Mouse (Mus musculus) embryonic facial prominence, embryonic 12.5 days (tissue): ENCODE measurements at regions not wholly inside any gene's neighbourhood (a gene's known extent, or its start where the extent isn't known, plus 50 kb on each side); places are given as distances from the start of the nearest gene placed in this dataset.

ENCODE experiments used
- ATAC-seq: fragments of 200-750 bp; cut with Nextera tagmentation; 2 replicates; pipeline ENCODE4 v1.8.0; 2017; ENCODE audit not compliant: insufficient number of reproducible peaks, insufficient read depth, low FRiP score, low TSS enrichment
- H3K27ac ChIP-seq: fragments of 300-500 bp; sonication (generic); 2 replicates; pipeline ENCODE4 v1.5.1; 2016; ENCODE audit warnings: mild to moderate bottlenecking
- H3K27me3 ChIP-seq: fragments of 300-500 bp; sonication (generic); 2 replicates; pipeline ENCODE4 v1.6.1; 2016; ENCODE audit warnings: mild to moderate bottlenecking, moderate library complexity
- H3K36me3 ChIP-seq: fragments of 300-500 bp; sonication (generic); 2 replicates; pipeline ENCODE4 v1.6.1; 2016; ENCODE audit warnings: mild to moderate bottlenecking
- H3K4me1 ChIP-seq: fragments of 300-500 bp; sonication (generic); 2 replicates; pipeline ENCODE4 v1.6.1; 2016
- H3K4me2 ChIP-seq: fragments of 300-500 bp; sonication (generic); replicated peaks from 2 replicates; pipeline ENCODE4 v1.6.1; 2016; ENCODE audit warnings: mild to moderate bottlenecking, moderate library complexity
- H3K4me3 ChIP-seq: fragments of 300-500 bp; sonication (generic); 2 replicates; pipeline ENCODE4 v1.5.1; 2016; ENCODE audit warnings: mild to moderate bottlenecking
- H3K9ac ChIP-seq: fragments of 300-500 bp; sonication (generic); 2 replicates; pipeline ENCODE4 v1.6.1; 2016; ENCODE audit warnings: mild to moderate bottlenecking, moderate library complexity
- H3K9me3 ChIP-seq: fragments of 300-500 bp; sonication (generic); 2 replicates; pipeline ENCODE4 v1.6.1; 2016; ENCODE audit warnings: mild to moderate bottlenecking, moderate library complexity
- WGBS: fragments of 180-500 bp; shearing (Covaris S2); methylation state at CpG from one replicate; pipeline ENCODE4 v1.1.7; 2016; 5-methylcytosine and 5-hydroxymethylcytosine counted together

DNA sequence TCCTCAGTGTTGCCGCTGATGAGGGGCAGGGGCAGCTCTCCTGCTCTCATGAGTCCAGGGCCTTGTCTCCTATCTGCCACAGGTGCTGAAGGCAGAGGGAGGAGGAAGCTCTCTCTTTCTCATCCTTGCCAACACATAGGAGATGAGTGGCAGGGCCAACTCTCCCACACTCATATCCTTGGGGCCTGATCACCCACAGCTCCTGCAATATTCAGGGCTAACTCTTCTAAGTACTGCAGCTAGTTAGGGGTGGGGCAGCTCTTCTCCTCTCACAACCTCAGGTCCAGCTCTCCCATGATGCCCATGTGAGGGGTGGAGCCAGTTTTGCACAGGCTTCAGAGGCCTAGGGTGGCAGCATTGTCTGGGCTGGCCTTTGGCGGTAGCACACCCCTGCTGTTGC lies 77.3 kb upstream of the Gm5148 start:
- no peaks in the 10 kb centered on the region for H3K27me3 ChIP-seq
- no peak overlapping the region for H3K4me2 ChIP-seq
- 98% methylated on average over 2 of the region's 2 CpGs for WGBS
- H3K9me3 ChIP-seq, result no peaks in the 10 kb centered on the region
- H3K4me1 ChIP-seq, result peaks cover 5% of the 10 kb centered on the region; the same call in 1 of the 2 replicates
- ATAC-seq, result no peak
- H3K36me3 ChIP-seq, result no peaks in the 10 kb centered on the region
- H3K9ac ChIP-seq, result no peak overlapping the region
- no peak overlapping the region for H3K4me3 ChIP-seq
- no peak overlapping the region for H3K27ac ChIP-seq

DNA sequence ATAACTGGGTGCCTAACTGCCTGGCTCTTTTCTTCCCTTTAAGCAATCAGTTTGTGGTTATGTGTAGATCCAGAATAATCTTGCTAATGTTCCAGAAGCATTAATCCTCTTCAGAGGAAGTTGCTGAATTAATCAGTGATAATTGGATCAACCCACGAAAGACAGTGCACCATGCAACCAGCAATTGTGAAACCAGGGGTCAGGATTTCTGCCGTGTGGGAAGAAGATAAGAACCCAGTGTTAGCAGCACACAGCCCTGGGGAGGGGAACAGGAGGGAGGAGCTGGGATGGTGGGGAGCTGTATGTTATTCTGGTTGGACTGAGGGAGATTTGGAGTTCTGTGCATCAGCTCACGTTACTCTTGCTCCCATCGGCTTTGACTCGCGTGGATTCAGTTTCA lies 75.5 kb upstream of the Gm5148 start:
- Histone ChIP-seq H3K36me3 (no peaks in the 10 kb centered on the region), H3K27me3 (no peaks in the 10 kb centered on the region), H3K4me3 (no peak overlapping the region), H3K9me3 (no peaks in the 10 kb centered on the region), H3K9ac (no peak overlapping the region), H3K4me2 (no peak overlapping the region), H3K4me1 (no peaks in the 10 kb centered on the region), H3K27ac (no peak overlapping the region)
- ATAC-seq, result no peak
- WGBS, result 39% methylated on average over 6 of the region's 6 CpGs

DNA sequence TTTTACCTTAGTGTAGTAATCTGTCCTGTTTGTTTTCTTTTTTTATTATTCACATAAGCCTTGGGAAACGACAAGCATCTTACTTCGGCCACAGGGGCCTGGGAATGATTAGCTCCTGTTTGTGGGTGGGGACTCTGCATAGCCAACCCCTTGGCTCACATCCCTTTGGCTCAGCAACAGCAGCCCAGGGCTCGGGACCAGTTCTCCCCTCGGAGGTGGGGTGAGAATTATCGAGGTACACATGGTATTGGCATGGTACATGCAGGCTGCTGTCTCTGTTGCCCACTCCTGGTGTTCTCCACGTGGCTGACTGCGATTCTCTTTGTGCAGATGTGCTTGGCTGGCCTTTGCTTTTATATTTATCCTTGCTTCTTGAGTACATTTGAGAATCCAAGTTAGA lies 65.4 kb upstream of the Gm5148 start:
- Histone ChIP-seq H3K9ac (no peak overlapping the region), H3K4me2 (no peak overlapping the region), H3K36me3 (no peaks in the 10 kb centered on the region), H3K27ac (no peak overlapping the region), H3K4me1 (peaks cover 24% of the 10 kb centered on the region), H3K27me3 (no peaks in the 10 kb centered on the region), H3K9me3 (no peaks in the 10 kb centered on the region), H3K4me3 (no peak overlapping the region)
- ATAC-seq, result no peak
- WGBS, result 38% methylated on average over 7 of the region's 7 CpGs

DNA sequence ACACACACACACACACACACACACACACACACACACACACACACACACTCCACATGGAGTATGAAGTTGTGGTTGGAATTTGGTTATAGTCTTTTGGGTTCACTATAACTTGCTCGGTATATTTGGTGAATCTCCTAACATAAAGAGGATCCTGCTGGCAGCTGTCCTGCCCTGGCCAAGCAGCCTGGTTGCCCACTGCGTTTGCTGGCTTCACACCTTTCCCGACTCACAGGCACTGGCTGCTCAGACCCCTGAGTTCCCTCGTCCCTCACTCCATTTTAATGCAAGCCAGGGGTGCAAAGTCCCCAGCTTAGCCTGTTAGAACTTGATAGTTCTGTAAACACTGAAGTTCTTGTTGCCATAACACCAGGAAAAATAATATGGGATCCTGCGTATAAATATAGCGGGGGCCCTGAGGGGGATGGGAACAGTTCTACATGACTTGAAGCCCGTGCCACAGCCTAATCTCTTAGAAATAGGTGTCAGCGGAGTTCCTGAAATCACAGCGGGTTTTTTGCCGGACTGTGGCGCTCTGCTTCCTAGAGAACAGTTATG lies 64.9 kb upstream of the Gm5148 start:
- H3K4me3 ChIP-seq, result no peak overlapping the region
- 0 out of 2 replicates have a peak, but pooled peaks have one; percentile 25 for ATAC-seq
- H3K27ac ChIP-seq, result no peak overlapping the region
- 58% methylated on average over 11 of the region's 11 CpGs for WGBS
- no peaks in the 10 kb centered on the region for H3K36me3 ChIP-seq
- no peaks in the 10 kb centered on the region for H3K27me3 ChIP-seq
- no peak overlapping the region for H3K4me2 ChIP-seq
- H3K9me3 ChIP-seq, result no peaks in the 10 kb centered on the region
- H3K4me1 ChIP-seq, result peaks cover 24% of the 10 kb centered on the region
- no peak overlapping the region for H3K9ac ChIP-seq

DNA sequence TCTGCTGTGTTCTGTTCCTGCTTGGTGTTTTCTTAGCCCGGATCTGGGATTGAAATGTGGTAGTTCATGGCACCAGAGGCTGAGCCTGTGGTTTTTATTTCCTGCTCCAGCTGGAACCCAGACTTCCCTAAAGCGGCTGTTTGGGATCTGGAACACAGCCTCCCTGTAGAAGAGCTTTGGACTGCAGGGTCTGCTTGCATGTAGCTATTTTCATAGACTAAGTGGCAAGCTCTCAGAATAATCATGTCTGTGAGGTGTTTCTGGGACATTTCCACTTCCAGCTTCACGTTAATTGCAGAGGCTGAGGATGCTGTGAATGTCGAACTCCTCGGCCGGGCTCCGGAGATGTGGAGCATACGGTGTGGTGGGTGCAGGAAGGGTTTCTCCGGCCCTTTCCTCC lies 64.1 kb upstream of the Gm5148 start:
- 48% methylated on average over 9 of the region's 9 CpGs for WGBS
- no peak for ATAC-seq
- H3K27ac ChIP-seq, result peak overlapping the region; percentile 43; the same call in 1 of the 2 replicates

DNA sequence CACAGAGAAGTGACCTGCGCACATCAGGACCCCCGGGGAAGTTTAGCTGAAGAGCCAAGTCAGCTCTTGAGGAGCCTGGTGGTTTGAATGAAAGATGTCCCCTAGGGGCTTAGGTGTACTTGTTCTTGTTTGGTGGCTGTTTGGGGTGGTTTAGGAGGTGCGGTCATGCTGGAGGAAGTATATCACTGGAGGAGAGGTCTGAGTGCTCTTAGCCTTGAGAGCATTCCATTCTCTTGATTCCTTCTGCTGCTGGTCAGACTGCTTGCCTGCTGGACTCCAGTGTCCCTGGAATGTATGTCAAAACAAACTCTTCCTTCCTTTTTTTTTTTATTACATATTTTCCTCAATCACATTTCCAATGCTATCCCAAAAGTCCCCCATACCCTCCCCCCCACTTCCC lies 62.5 kb upstream of the Gm5148 start:
- Histone ChIP-seq H3K4me3 (no peak overlapping the region), H3K9me3 (no peaks in the 10 kb centered on the region), H3K4me2 (no peak overlapping the region), H3K27me3 (no peaks in the 10 kb centered on the region), H3K9ac (no peak overlapping the region), H3K4me1 (peaks cover 24% of the 10 kb centered on the region), H3K36me3 (no peaks in the 10 kb centered on the region), H3K27ac (no peak overlapping the region)
- no peak for ATAC-seq
- WGBS, result 82% methylated on average over 3 of the region's 3 CpGs

More for the DNA sequence above, 64.1 kb upstream of the Gm5148 start:
- Histone ChIP-seq H3K4me3 (no peak overlapping the region), H3K36me3 (no peaks in the 10 kb centered on the region), H3K4me1 (peaks cover 24% of the 10 kb centered on the region), H3K4me2 (no peak overlapping the region), H3K9me3 (no peaks in the 10 kb centered on the region), H3K27me3 (no peaks in the 10 kb centered on the region), H3K9ac (no peak overlapping the region)

DNA sequence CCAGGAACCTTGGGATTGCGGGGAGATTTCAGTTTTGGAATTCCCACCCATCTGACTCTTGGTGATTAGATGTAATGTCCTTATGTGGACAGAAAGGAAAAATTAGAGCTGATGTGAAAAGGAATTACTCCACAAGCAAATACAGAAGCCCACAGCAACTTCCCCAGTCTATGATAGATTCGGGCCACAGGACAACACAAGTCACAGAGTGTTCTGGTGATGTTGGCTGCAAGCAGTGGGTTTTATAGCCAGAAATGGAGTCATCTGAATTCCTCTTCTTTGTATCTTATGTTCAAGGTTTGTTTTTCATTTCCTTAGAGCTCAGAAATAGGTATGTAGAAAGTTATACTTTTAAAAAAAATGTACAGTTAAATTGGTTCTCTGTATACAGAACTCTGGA lies 56.8 kb upstream of the Gm5148 start:
- no peaks in the 10 kb centered on the region for H3K36me3 ChIP-seq
- WGBS, result 94% methylated on average over 2 of the region's 2 CpGs
- H3K9ac ChIP-seq, result no peak overlapping the region
- no peak overlapping the region for H3K4me3 ChIP-seq
- no peak for ATAC-seq
- H3K27me3 ChIP-seq, result no peaks in the 10 kb centered on the region
- no peak overlapping the region for H3K27ac ChIP-seq
- H3K4me2 ChIP-seq, result no peak overlapping the region
- H3K9me3 ChIP-seq, result no peaks in the 10 kb centered on the region
- H3K4me1 ChIP-seq, result no peaks in the 10 kb centered on the region

DNA sequence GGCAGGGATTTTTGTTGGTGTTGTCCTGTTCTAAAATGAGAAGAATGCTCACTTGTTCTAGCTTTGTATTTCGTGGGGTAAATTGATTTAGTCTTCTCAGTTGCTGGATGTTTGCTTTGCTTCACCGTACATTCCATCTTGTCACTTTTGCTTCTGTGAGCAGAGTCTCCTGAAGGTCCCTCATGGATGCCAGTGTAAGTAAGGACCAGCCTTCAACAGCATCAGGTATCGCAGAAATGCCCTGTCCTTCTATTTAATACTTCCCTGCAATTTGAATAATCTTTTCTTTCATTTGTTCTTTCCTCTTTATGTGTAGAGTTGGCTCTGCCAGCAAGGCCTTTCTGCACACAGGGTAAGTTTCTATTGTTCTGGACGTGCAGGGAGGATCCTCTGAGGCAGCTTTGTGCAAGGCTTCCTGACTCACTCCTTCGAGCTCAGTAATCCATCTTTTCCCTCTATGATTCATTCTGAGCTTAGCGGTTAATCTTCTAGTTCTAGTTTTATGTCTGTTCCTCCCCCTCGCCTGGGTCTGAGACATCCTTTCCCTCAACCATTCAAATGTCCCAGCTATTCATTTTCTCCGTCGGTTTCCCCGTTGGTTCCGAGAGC lies 55.7 kb upstream of the Gm5148 start:
- Histone ChIP-seq H3K27me3 (no peaks in the 10 kb centered on the region), H3K27ac (no peak overlapping the region), H3K9ac (no peak overlapping the region), H3K4me1 (no peaks in the 10 kb centered on the region), H3K36me3 (no peaks in the 10 kb centered on the region), H3K9me3 (no peaks in the 10 kb centered on the region), H3K4me2 (no peak overlapping the region), H3K4me3 (no peak overlapping the region)
- 69% methylated on average over 11 of the region's 11 CpGs for WGBS
- no peak for ATAC-seq

DNA sequence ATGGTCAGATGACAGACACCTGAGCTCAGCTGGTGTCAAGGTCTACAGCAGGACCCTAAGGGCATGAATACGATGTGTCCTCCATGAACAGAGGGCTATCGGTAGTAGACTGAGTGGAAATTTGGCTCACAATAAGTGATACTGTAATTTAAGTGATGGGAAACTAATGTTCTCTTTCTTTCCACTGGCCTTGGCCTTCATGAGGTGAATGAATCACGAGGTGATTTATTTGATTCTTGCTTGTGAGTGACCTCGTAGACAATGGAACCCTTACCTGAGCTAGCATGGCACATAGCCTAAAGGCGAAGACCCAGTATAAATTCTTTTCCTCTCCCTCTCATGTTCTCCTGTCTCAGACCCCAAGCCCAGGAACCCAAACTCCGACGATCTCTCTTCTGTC lies 54.1 kb upstream of the Gm5148 start:
- H3K4me3 ChIP-seq, result no peak overlapping the region
- ATAC-seq, result no peak
- no peaks in the 10 kb centered on the region for H3K4me1 ChIP-seq
- no peak overlapping the region for H3K27ac ChIP-seq
- no peaks in the 10 kb centered on the region for H3K27me3 ChIP-seq
- H3K4me2 ChIP-seq, result no peak overlapping the region
- H3K9ac ChIP-seq, result no peak overlapping the region
- H3K36me3 ChIP-seq, result no peaks in the 10 kb centered on the region
- 93% methylated on average over 7 of the region's 7 CpGs for WGBS
- no peaks in the 10 kb centered on the region for H3K9me3 ChIP-seq

DNA sequence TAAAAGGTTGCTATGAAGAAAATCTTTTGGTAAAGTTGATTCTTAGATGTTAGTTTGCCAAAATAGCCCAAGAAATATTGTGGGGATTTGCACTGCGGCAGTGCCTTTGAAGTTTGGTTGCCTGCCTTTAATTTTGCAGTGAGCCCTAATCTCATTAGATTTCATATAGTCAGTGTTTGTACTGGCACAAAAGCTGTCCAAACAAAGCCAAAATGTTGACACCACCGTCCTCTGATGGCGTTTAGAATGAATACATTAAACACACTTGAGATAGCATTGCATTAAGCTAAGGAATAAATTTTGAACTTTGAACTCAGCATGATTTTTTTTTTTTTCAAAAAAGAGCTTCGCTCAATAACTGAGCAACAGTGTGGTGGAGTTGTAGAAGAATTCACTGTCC lies 51.9 kb upstream of the Gm5148 start:
- no peak overlapping the region for H3K9ac ChIP-seq
- H3K36me3 ChIP-seq, result no peaks in the 10 kb centered on the region
- no peak overlapping the region for H3K4me2 ChIP-seq
- H3K27me3 ChIP-seq, result no peaks in the 10 kb centered on the region
- no peak overlapping the region for H3K4me3 ChIP-seq
- H3K27ac ChIP-seq, result no peak overlapping the region
- H3K4me1 ChIP-seq, result no peaks in the 10 kb centered on the region
- H3K9me3 ChIP-seq, result no peaks in the 10 kb centered on the region
- 55% methylated on average over 4 of the region's 4 CpGs for WGBS
- ATAC-seq, result no peak
